Mouse (Mus musculus) MN1 (cell line): ENCODE results near the gene Chat.
"Not testable (repeated sequence)": the region's sequence is repeated elsewhere in the genome, so short reads cannot be mapped to it uniquely, and the experiment has no call there.

Experiments
- DNase-seq: peaks from one replicate; pipeline ENCODE4 v3.0.0-alpha.2; 2016; ENCODE audit warnings: low spot score

Chat gene

DNA sequence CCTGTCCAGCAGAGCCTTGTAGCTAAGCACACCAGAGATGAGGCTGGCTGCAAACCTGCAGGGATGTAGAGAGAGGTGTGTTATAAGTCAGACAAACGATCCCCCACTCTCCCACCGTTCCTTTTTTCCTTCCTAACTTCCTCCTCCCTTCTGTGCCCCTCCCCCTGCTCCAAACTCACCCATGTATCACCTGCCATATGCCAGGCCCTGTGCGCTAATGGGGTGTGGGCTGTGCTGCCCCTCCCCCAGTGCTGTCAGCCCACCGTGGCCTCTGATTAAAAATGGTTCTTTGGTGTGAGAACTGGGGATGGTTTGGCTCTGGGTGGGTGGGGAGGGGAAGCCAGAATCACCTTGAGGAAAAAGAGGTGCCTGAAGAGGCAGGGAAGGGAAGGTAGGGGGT, 13.2 kb downstream of the Chat start:
- DNase-seq = no peak

- no peak for DNase-seq
Measured at GRCm38 (mm10) chr14:32446989-32447388, 18.8 kb downstream of the Chat start.

- peak; percentile 45 for DNase-seq
Measured at GRCm38 (mm10) chr14:32443446-32443845, 22.3 kb downstream of the Chat start.

GRCm38 (mm10) chr14:32439744-32440143, 26.0 kb downstream of the Chat start:
- DNase-seq = peak; percentile 85

DNA sequence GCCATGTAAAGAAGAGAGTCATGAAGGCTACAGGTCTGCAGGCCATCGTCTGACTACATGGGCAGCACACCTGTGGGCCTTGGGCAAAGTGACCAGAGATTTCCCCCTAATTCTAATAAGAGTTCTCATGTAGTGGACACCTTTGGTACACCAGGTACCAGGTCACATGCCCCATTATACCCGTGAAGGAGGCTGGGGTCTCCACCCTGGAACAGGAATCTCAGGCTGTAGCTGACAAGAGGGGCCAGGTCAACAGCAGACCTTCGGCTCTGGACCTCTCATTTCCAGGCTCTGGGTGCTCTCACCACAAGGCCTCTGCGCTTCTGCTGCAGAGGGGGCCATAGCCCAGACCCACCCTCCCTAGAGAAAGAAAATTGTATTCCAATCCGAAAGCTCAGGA, 26.5 kb downstream of the Chat start:
- no peak for DNase-seq

DNA sequence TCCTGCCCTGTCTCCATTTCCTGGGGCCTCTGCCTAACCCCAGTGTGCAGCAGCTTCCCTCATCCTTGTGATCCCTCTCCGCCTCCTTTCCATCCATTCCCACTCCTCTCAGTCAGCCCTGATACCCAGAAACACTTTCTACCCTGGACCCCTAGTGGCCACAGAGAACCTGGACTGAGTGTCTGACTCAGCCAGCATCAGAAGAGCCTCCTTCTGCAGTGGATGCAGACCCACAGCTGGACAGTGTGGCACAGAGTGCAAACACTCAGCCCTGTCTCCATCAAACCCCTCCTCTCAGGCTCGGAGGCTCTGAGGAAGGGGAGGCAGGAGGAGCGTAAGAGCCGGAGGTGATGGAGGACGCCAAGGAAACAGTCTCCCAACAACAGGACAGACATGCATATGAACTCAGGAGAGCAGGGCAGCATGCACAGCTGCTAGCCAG, 28.4 kb downstream of the Chat start:
- DNase-seq = no peak

GRCm38 (mm10) chr14:32429030-32429602, 36.7 kb downstream of the Chat start:
- no peak for DNase-seq

DNA sequence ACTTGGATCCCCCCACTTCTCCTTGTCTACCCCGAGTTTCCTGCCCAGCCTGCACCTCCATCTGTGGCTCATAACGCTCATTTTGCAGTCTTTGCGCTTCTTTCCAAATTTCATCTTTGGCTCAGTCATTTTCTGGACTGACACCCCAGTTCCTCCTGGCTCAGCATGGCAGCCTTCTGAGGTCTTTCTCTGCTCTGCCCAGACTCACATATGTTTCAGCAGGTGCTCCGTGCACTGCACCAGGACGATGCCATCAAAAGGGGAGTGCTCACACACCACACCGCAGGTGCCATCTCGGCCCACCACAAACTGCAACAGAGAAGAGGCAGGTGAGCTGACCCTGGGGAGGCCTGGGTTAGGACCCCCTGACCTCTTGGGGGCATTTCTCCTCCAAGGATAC, 41.8 kb downstream of the Chat start:
- no peak for DNase-seq

DNA sequence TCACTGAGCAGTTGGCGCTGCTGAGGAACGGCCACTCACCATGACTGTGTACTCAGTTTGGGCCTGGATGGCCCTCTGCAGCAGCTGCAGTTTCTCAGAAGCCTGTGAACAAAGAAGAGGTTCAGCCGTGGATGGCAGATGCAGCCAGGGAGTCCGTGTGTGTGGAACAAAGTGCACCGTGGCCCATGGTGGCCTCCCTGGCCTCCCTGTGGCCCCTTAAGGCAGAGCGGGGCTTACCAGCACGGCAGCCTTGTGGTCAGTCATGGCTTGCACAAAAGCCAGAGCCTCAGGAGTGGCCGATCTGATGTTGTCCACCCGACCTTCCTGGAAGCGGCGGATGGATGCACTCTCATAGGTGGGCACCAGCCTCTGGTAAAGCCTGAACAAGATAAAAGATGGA, 47.0 kb downstream of the Chat start:
- no peak for DNase-seq

DNA sequence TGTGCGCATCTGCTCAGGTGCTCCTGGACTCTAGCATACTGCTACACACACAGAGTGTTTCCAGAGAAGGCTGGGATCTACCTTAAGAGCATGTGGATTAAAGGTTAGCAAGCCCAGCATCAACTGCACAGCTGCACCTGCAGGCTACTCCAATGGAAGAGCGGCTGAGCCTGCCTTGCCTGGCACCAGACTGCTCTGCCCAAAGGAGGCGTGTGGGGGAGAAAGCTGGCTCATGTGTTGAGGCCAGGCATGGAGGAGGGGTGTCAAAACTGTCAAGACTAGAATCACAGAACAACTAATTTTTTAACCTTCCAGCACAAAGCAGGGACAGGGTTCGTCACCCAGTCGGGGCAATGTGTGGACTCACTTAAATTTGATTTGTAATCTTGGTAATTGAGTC, 53.7 kb downstream of the Chat start:
- peak; percentile 80 for DNase-seq

DNA sequence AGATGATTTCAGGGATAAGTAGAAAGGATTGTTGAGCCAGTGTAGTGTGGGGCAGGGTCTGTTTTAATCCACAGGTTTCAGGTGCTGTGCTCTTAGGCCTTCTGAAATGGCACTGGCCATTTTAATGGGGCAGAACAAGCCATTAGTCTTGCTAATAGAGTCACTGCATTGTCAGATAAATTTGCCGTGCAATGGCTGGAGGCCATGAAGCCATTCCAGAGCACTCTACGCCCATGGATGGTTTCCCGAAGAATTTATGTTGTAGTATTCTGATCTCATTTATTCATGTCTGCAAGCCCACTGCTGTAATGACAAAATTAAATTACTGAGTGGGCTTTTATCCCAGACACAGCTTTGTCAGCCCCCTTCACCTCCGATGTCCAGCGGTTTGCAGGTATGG, 55.7 kb downstream of the Chat start:
- no peak for DNase-seq

DNA sequence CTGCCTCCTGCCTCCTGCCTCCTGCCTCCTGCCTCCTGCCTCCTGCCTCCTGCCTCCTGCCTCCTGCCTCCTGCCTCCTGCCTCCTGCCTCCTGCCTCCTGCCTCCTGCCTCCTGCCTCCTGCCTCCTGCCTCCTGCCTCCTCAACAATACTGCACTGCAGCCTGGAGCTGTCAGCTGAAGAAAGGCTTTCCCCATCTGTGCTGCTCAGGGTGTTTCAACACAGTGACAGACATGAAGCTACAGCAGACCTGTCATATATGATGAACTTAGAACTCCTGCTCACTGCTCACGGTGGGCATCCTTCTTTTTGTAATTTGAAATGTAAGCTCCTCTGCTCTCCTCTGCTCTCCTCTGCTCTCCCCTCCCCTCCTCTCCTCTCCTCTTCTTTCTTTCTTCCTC, 60.4 kb downstream of the Chat start:
- not testable (repeated sequence) for DNase-seq

- DNase-seq = peak; percentile 10
Measured at GRCm38 (mm10) chr14:32388196-32388595, 77.6 kb downstream of the Chat start, which contains the start of gene 1700024G13Rik. Gene 1700024G13Rik (minus strand): TSS chr14:32388391.

DNA sequence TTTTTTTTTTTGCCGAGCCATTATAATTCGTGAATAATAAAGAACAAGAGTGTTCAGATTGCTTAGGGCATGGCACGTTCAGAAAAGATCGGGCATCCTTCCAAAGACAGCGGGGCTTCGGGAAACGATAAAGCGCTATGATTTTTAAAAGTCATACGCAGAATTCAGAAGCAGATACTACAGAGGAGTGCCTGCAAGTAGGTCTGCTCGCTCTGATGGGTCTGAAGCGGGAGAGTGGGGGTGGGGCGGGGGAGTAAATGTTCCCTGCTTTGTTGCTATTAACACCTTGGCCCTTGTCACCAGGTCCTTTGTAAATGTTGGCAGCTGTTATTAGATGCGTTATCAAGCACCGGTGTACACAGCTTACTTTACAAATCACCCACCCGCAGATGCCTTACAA, 84.2 kb downstream of the Chat start:
- no peak for DNase-seq

DNA sequence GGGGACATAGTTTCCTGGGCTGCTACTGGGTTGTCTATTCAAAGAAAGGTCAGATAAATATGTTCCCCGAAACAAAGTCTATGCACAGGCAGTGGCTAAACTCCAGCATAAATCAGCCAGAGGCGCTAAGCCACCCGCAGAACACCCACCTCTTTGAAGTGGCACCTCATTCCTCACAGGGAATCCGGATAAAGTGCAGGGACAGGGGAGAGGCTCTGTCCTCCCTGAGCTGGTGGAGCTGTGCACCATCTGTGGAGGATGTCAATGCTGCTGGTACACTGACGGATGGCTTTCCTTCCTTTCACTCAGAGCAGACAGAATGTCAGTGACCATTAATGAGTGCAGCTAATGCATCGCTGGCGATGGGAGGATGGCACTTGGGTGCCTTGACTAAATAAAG, 84.7 kb downstream of the Chat start:
- DNase-seq = no peak

DNA sequence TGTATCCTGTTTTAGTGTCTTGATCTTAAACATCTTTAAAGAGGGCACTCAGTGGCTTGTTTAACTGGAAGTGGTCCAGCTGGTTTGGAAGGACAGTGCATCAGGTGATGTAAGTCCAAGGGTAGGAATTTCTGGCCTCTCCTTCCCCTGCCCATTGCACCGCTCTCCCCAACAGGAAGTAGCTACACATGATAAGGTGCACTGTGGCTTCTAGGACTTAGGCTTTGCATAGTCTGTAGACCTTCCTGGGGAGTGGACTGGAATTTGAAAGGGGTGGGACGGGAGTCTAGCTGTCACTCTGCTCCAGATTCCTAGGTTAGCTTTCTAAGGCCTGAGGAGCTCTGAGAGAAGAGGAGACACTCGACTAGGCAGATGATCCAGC, 85.7 kb downstream of the Chat start:
- no peak for DNase-seq

GRCm38 (mm10) chr14:32379395-32380098, 86.2 kb downstream of the Chat start:
- DNase-seq = peak; percentile 49

DNA sequence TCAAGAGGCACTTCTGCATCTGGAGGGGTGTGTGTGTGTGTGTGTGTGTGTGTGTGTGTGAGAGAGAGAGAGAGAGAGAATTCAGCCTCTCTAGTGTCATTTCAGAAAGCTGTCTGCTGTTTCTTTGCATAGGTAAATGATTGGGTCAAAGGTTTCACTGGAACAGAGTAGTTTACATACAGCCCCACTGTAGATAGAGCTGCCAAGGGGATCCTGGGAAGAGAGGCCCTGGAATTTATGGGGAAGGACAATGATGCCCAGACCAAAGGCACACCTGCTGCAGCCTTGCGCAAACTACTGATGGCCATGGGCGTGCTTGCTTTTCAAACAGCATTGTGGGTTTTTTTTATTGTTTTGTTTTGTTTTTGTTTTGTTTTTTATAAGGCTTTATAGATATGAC, 93.3 kb downstream of the Chat start:
- DNase-seq = no peak

- no peak for DNase-seq
Measured at GRCm38 (mm10) chr14:32369756-32370155, 96.0 kb downstream of the Chat start.

DNA sequence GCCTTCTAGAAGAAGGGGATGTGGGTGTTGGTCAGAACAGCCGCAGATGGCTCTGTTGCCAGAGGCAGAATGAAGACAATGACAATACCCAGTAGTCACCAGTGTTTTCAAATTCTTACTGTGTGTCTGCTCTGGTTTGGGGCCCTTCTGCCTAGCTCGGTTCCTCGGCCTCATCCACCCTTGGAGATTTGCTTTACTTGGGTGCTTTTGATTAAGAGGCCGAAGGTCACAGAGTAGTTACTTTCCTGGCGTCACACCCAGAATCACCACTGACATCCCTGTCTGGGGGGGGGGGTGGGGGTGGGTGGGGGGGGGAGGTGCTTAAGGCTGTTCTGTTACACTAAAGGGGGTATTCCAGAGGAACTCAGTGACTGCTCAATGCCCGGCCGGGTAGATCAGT, 101.4 kb downstream of the Chat start:
- DNase-seq = no peak
